Mouse (Mus musculus) CD4-positive, CD25-positive, alpha-beta regulatory T cell, adult 2 months (primary cell): ENCODE measurements at regions not wholly inside any gene's neighbourhood (a gene's known extent, or its start where the extent isn't known, plus 50 kb on each side); places are given as distances from the start of the nearest gene placed in this dataset.
A peak's percentile ranks its signal among the peaks of the same experiment; 100 is the strongest.

Experiments used
- DNase-seq: peaks from one replicate; pipeline ENCODE4 v3.0.0-alpha.2; 2012; ENCODE audit warnings: low read depth, low spot score

- no peak for DNase-seq
Measured at GRCm38 (mm10) chr9:89532435-89532834, 90.5 kb downstream of the Minar1 start.

GRCm38 (mm10) chr9:89524137-89524536 lies 98.8 kb downstream of the Minar1 start:
- DNase-seq, result no peak

GRCm38 (mm10) chr9:89523705-89524104 lies 99.2 kb downstream of the Minar1 start:
- no peak for DNase-seq

DNA sequence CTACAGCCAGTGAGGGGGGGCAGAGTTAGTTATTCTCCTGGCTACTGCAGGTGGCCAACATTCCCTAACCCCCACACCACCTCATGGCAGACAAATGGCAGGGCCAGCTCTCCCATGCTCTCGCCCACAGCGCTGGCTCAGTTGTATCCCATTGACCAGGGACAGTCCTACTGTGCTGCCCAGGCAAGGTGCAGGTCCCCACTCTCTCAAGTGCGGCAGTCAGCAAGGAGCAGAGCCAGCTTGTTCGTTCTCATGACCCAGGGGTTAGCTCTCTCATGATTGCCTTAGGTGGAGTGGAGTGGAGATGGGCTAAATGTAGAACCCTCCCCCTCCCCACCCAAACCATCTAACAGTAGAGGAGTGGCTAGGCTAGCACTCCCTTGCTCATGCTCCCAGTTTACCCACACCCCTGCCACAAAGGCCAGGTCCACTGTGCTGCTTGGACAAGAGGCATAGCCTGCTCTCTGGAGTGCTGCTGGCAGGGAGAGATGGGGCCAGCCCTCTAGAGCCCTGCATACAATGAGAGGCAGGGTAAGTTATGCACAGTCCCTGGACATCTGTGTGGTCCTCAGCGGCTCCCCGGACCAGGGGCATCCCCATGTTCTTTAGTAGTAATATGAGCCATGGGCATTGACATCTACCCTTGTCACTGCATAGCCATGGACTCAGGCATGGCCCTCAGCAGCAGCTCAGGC lies 114.4 kb downstream of the Minar1 start:
- no peak for DNase-seq

- no peak for DNase-seq
Measured at GRCm38 (mm10) chr9:89502083-89502482, 120.8 kb downstream of the Minar1 start.

DNA sequence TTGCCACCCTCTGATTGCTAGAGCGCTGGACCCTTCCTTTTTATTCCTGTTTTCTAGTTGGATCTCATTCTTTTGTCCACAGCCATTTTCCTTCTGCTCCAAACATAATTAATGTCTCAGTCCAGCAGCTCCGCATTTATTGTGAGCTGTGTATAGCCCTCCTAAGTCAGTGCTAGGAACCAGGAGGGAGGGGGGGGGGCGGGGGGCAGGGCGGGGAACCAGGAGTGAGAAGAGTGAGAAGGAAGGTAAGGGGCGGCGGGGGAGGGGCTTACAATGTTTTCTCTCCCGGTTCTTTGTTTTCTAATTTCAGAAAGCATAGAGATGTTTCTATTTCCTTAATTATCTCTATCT lies 125.6 kb downstream of the Minar1 start:
- no peak for DNase-seq

DNA sequence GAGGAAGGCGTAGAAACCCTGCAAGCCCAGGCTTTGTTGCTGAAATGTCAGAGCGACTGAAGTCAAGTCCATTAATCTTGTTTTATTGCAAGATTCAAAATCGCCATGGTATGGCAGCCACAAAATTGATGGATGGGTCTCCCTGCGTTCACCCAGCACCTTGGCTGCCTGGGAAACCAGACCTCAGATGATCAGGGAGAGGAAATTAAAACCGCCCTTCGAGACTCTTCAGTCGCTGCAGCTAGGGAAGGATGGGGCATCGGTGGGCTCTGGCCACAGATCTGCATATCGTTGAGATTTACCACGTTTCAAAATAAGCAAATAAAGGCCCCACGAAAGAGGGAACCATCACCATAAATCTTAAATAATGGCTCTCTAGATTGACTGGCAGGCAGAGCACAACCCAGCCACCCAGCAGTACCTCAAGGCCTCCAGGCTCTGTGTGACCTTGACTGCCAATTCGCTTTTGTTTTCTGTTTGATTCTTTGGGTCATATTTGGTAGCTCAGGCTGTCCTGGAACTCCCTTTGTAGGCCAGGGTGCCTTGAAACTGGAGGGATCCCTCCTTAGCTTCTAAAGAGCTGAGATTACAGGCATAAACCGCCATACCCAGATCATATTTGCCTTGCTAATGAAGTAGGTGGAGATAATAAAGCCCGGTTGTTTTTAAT lies 126.1 kb downstream of the Minar1 start:
- DNase-seq, result no peak

GRCm38 (mm10) chr9:89487601-89488000 lies 135.3 kb downstream of the Minar1 start:
- DNase-seq, result no peak

GRCm38 (mm10) chr9:89479406-89479805 lies 143.5 kb downstream of the Minar1 start:
- no peak for DNase-seq

DNA sequence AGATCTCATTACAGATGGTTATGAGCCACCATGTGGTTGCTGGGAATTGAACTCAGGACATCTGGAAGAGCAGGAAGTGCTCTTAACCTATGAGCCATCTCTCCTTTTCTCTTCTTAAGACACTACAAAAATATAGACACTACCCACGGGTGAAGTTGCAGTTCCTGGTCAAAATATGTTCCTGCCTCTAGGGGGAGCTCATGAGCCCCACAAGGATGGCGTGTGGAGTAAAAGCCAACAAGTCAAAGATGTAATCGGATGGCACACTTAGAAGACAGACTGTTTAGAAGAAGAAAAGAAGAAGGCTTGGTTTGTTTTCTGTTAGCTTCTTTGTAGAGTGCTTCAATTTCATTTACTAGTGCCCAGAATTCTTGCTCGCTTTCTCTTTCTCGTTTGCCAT lies 161.7 kb downstream of the Minar1 start:
- peak; percentile 40 for DNase-seq

GRCm38 (mm10) chr9:89456666-89457065 lies 166.3 kb downstream of the Minar1 start:
- no peak for DNase-seq

GRCm38 (mm10) chr9:89449656-89450055 lies 173.3 kb downstream of the Minar1 start:
- no peak for DNase-seq
